Mouse (Mus musculus) midbrain, embryonic 13.5 days (tissue): ENCODE data around the gene Chd5. TPM values are rescaled to one million over a fixed set of nuclear protein-coding genes. Genes with fewer than 3 reads are reported as not detected.

Source experiments
- ATAC-seq: fragments of 200-750 bp; cut with Nextera tagmentation; 2 replicates; pipeline ENCODE4 v1.8.0; 2017; ENCODE audit warnings: mild to moderate bottlenecking, moderate TSS enrichment, moderate library complexity
- H3K27ac ChIP-seq: fragments of 300-500 bp; sonication (generic); 2 replicates; pipeline ENCODE4 v1.5.1; 2015; ENCODE audit warnings: inconsistent platforms, mild to moderate bottlenecking, moderate library complexity
- H3K27me3 ChIP-seq: fragments of 300-500 bp; sonication (generic); 2 replicates; pipeline ENCODE4 v1.6.1; 2015; ENCODE audit warnings: mild to moderate bottlenecking, inconsistent platforms
- H3K36me3 ChIP-seq: fragments of 300-500 bp; sonication (generic); 2 replicates; pipeline ENCODE4 v1.6.1; 2015; ENCODE audit warnings: mild to moderate bottlenecking, inconsistent platforms
- H3K4me1 ChIP-seq: fragments of 300-500 bp; sonication (generic); replicated peaks from 2 replicates; pipeline ENCODE4 v1.6.1; 2015; ENCODE audit warnings: inconsistent platforms
- H3K4me2 ChIP-seq: fragments of 300-500 bp; sonication (generic); replicated peaks from 2 replicates; pipeline ENCODE4 v1.6.1; 2015; ENCODE audit warnings: moderate library complexity, mild to moderate bottlenecking, inconsistent platforms
- H3K4me3 ChIP-seq: fragments of 300-500 bp; sonication (generic); replicated peaks from 2 replicates; pipeline ENCODE4 v1.5.1; 2015; ENCODE audit warnings: mild to moderate bottlenecking, inconsistent platforms
- H3K9ac ChIP-seq: fragments of 300-500 bp; sonication (generic); replicated peaks from 2 replicates; pipeline ENCODE4 v1.6.1; 2015; ENCODE audit warnings: mild to moderate bottlenecking, inconsistent platforms
- H3K9me3 ChIP-seq: fragments of 300-500 bp; sonication (generic); 2 replicates; pipeline ENCODE4 v1.6.1; 2016; ENCODE audit warnings: mild to moderate bottlenecking, inconsistent platforms
- WGBS: fragments of 180-500 bp; shearing (Covaris S2); methylation state at CpG from one replicate; pipeline ENCODE4 v1.1.7; 2015; 5-methylcytosine and 5-hydroxymethylcytosine counted together
- polyA plus RNA-seq: library from polyadenylated mRNA; unstranded; fragments of >200 nt; fragmentation: Nextera tagmentation; extraction: Ambion mirVana; gene quantifications from 2 replicates; pipeline ENCODE4 v1.2.1, GENCODE M21; 2015

Gene Chd5
- polyA plus RNA-seq, 1 experiment from 2014 or later: 32.1 TPM

GRCm38 (mm10) chr4:152300375-152300774 lies 38.1 kb upstream of the Chd5 start:
- Histone ChIP-seq H3K9me3 (no peaks in the 10 kb centered on the region), H3K27ac (no peak overlapping the region), H3K9ac (no peak overlapping the region; the same call in 1 of the 2 replicates), H3K4me3 (no peak overlapping the region), H3K36me3 (peaks cover 57% of the 10 kb centered on the region), H3K4me2 (no peak overlapping the region), H3K27me3 (peaks cover 11% of the 10 kb centered on the region), H3K4me1 (peaks cover 22% of the 10 kb centered on the region)
- 91% methylated on average over 8 of the region's 8 CpGs for WGBS
- no peak for ATAC-seq

- no peak overlapping the region for H3K9ac ChIP-seq
- H3K4me1 ChIP-seq: peaks cover 18% of the 10 kb centered on the region
- ATAC-seq: no peak
- H3K27me3 ChIP-seq: 0 out of 2 replicates have a peak, but pooled peaks cover 4% of the 10 kb centered on the region
- peaks cover 69% of the 10 kb centered on the region for H3K36me3 ChIP-seq
- WGBS: 57% methylated on average over 11 of the region's 11 CpGs
- H3K9me3 ChIP-seq: no peaks in the 10 kb centered on the region
- no peak overlapping the region for H3K27ac ChIP-seq
- no peak overlapping the region for H3K4me3 ChIP-seq
- no peak overlapping the region for H3K4me2 ChIP-seq
These were observed 36.4 kb upstream of the Chd5 start for GRCm38 (mm10) chr4:152302012-152302411.

- H3K27me3 ChIP-seq: 0 out of 2 replicates have a peak, but pooled peaks cover 4% of the 10 kb centered on the region
- no peak overlapping the region for H3K27ac ChIP-seq
- H3K9me3 ChIP-seq: no peaks in the 10 kb centered on the region
- H3K4me3 ChIP-seq: no peak overlapping the region
- H3K9ac ChIP-seq: no peak overlapping the region
- 95% methylated on average over 10 of the region's 10 CpGs for WGBS
- peaks cover 73% of the 10 kb centered on the region for H3K36me3 ChIP-seq
- peaks cover 12% of the 10 kb centered on the region for H3K4me1 ChIP-seq
- H3K4me2 ChIP-seq: no peak overlapping the region
- no peak for ATAC-seq
These were observed 35.3 kb upstream of the Chd5 start for GRCm38 (mm10) chr4:152303172-152303571.

GRCm38 (mm10) chr4:152304685-152305084 lies 33.8 kb upstream of the Chd5 start:
- H3K9ac ChIP-seq: no peak overlapping the region
- peaks cover 76% of the 10 kb centered on the region for H3K36me3 ChIP-seq
- H3K27me3 ChIP-seq: peaks cover 9% of the 10 kb centered on the region
- ATAC-seq: no peak
- no peak overlapping the region for H3K27ac ChIP-seq
- 96% methylated on average over 6 of the region's 6 CpGs for WGBS
- H3K9me3 ChIP-seq: no peaks in the 10 kb centered on the region
- H3K4me2 ChIP-seq: no peak overlapping the region
- H3K4me3 ChIP-seq: no peak overlapping the region
- H3K4me1 ChIP-seq: no peaks in the 10 kb centered on the region

GRCm38 (mm10) chr4:152305991-152306390 lies 32.5 kb upstream of the Chd5 start:
- peak overlapping the region; percentile 28; the same call in 1 of the 2 replicates for H3K9ac ChIP-seq
- no peak overlapping the region for H3K27ac ChIP-seq
- no peak overlapping the region for H3K4me2 ChIP-seq
- peaks cover 64% of the 10 kb centered on the region for H3K36me3 ChIP-seq
- no peak for ATAC-seq
- H3K9me3 ChIP-seq: no peaks in the 10 kb centered on the region
- peaks cover 22% of the 10 kb centered on the region for H3K27me3 ChIP-seq
- WGBS: 83% methylated on average over 6 of the region's 6 CpGs
- no peak overlapping the region for H3K4me3 ChIP-seq
- H3K4me1 ChIP-seq: no peaks in the 10 kb centered on the region

GRCm38 (mm10) chr4:152307542-152307941 lies 30.9 kb upstream of the Chd5 start:
- 74% methylated on average over 9 of the region's 9 CpGs for WGBS
- H3K9ac ChIP-seq: no peak overlapping the region
- H3K27me3 ChIP-seq: peaks cover 37% of the 10 kb centered on the region
- no peak for ATAC-seq
- H3K36me3 ChIP-seq: peaks cover 50% of the 10 kb centered on the region
- peaks cover 3% of the 10 kb centered on the region; the same call in 1 of the 2 replicates for H3K4me1 ChIP-seq
- H3K4me2 ChIP-seq: no peak overlapping the region
- no peak overlapping the region for H3K4me3 ChIP-seq
- no peak overlapping the region for H3K27ac ChIP-seq
- H3K9me3 ChIP-seq: no peaks in the 10 kb centered on the region

- Histone ChIP-seq H3K9me3 (no peaks in the 10 kb centered on the region), H3K27me3 (peaks cover 84% of the 10 kb centered on the region), H3K4me1 (peaks cover 30% of the 10 kb centered on the region), H3K27ac (no peak overlapping the region), H3K4me2 (peak overlapping the region; percentile 56), H3K36me3 (peaks cover 12% of the 10 kb centered on the region), H3K9ac (no peak overlapping the region), H3K4me3 (peak overlapping the region; percentile 8)
- WGBS: 2% methylated on average over 14 of the region's 14 CpGs
- ATAC-seq: no peak
These were observed 26.3 kb upstream of the Chd5 start for GRCm38 (mm10) chr4:152312186-152312585.

GRCm38 (mm10) chr4:152313211-152313632 lies 25.2 kb upstream of the Chd5 start:
- Histone ChIP-seq H3K4me3 (peak overlapping the region; percentile 39), H3K4me1 (peaks cover 32% of the 10 kb centered on the region), H3K4me2 (peak overlapping the region; percentile 56), H3K9me3 (no peaks in the 10 kb centered on the region), H3K9ac (peak overlapping the region; percentile 37), H3K27ac (no peak overlapping the region; the same call in 1 of the 2 replicates), H3K36me3 (peaks cover 8% of the 10 kb centered on the region; the same call in 1 of the 2 replicates), H3K27me3 (peaks cover 94% of the 10 kb centered on the region)
- peak; percentile 65 for ATAC-seq
- under 1% methylated on average over 29 of the region's 29 CpGs for WGBS

GRCm38 (mm10) chr4:152313934-152314333 lies 24.5 kb upstream of the Chd5 start:
- H3K9me3 ChIP-seq: no peaks in the 10 kb centered on the region
- peaks cover 2% of the 10 kb centered on the region; the same call in 1 of the 2 replicates for H3K36me3 ChIP-seq
- 0 out of 2 replicates have a peak, but pooled peaks have one; percentile 22 for ATAC-seq
- H3K4me2 ChIP-seq: peak overlapping the region; percentile 56
- H3K27ac ChIP-seq: no peak overlapping the region
- no peak overlapping the region for H3K9ac ChIP-seq
- peak overlapping the region; percentile 39 for H3K4me3 ChIP-seq
- peaks cover 100% of the 10 kb centered on the region for H3K27me3 ChIP-seq
- H3K4me1 ChIP-seq: peaks cover 39% of the 10 kb centered on the region

GRCm38 (mm10) chr4:152315498-152316213 lies 22.8 kb upstream of the Chd5 start:
- Histone ChIP-seq H3K4me2 (peak overlapping the region; percentile 54), H3K9me3 (no peaks in the 10 kb centered on the region), H3K36me3 (no peaks in the 10 kb centered on the region), H3K27ac (no peak overlapping the region), H3K9ac (peak overlapping the region; percentile 47; the same call in 1 of the 2 replicates), H3K4me3 (peak overlapping the region; percentile 32), H3K4me1 (peaks cover 39% of the 10 kb centered on the region), H3K27me3 (peaks cover 84% of the 10 kb centered on the region)
- no peak for ATAC-seq
- 1% methylated on average over 43 of the region's 43 CpGs for WGBS

GRCm38 (mm10) chr4:152317631-152318033 lies 20.8 kb upstream of the Chd5 start:
- peaks cover 64% of the 10 kb centered on the region for H3K27me3 ChIP-seq
- H3K36me3 ChIP-seq: no peaks in the 10 kb centered on the region
- H3K4me1 ChIP-seq: peaks cover 44% of the 10 kb centered on the region
- no peak for ATAC-seq
- H3K9me3 ChIP-seq: no peaks in the 10 kb centered on the region
- no peak overlapping the region for H3K27ac ChIP-seq
- H3K4me3 ChIP-seq: no peak overlapping the region
- WGBS: 85% methylated on average over 6 of the region's 6 CpGs
- H3K9ac ChIP-seq: no peak overlapping the region
- no peak overlapping the region for H3K4me2 ChIP-seq

GRCm38 (mm10) chr4:152318517-152319234 lies 19.8 kb upstream of the Chd5 start, which contains the start of gene Rnf207:
Gene Rnf207, minus strand, starts transcription at chr4:152318993.
- Histone ChIP-seq H3K9ac (0 out of 2 replicates have a peak within 1 kb of the TSS, but pooled peaks have one; percentile 36), H3K4me3 (0 out of 2 replicates have a peak within 1 kb of the TSS, but pooled peaks have one; percentile 5), H3K36me3 (no peaks in the 10 kb centered on the region), H3K27ac (no peak within 1 kb of the TSS), H3K27me3 (peaks cover 54% of the 10 kb centered on the region), H3K4me1 (peaks cover 34% of the 10 kb centered on the region), H3K4me2 (peak within 1 kb of the TSS; percentile 35), H3K9me3 (no peaks in the 10 kb centered on the region)
- ATAC-seq: no peak
- 5% methylated on average over 26 of the region's 26 CpGs for WGBS
